8 mouse cellular contexts compared by ENCODE assay signal in the genomic region with DNA sequence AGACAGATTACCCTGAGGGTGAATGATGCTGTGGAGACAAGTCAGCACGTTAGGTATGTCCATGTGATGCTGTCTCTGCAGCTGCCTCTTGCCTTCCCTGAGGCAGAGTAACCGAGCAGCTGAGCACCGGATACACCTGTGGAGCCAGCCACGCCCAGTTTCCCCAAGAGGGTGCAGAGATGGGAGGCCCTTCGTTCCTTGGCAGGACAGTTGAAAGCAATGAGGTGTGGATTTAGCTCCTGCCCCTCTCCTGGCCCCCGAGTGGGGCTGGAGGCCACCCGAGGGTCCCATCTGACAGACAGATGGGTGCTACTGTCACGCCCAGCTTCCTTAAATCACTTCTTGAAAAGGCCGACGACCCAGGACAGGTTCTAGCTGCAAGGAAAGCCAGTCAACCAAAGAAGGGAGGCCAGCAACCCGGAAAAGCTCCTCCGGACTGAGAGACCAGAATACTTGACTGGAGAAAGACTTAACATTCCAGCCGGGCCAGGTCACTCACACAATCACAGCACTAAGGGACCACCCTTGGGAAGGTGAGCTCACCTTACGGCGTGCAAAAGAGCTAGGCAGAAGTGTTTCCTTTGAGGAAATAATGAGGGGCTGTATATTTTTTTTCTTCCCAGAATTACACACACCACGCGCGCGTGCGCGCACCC. TPM values are rescaled to one million over a fixed set of nuclear protein-coding genes. Genes with fewer than 3 reads are reported as not detected.
A peak's percentile ranks its signal among the peaks of the same experiment; 100 is the strongest.
DNase-seq lines count a peak whose midpoint lies in the region; ATAC-seq lines count a peak whose summit lies in the region.
"Had no signal": no experiment of that assay in that cellular context is flagged by ENCODE, and none has a peak within 500 bp of the region (broad histone marks: within the 10 kb centered on the region; RNA-seq: fewer than 3 reads in every experiment).

No protein-coding gene starts in this region.

- peak overlapping the region; percentile 37 for H3K4me2 ChIP-seq in forebrain, embryonic 13.5 days
- H3K4me2 ChIP-seq in hindbrain, embryonic 15.5 days = peak overlapping the region; percentile 44
- H3K4me2 ChIP-seq in liver, embryonic 11.5 days = peak overlapping the region; percentile 53

- no peak overlapping the region for H3K4me3 ChIP-seq in forebrain, embryonic 13.5 days
- 0 out of 2 replicates have a peak overlapping the region, but pooled peaks have one; percentile 10 for H3K4me3 ChIP-seq in hindbrain, embryonic 15.5 days
- peak overlapping the region; percentile 12; the same call in 1 of the 2 replicates for H3K4me3 ChIP-seq in liver, embryonic 11.5 days (ENCODE audit: low read depth, low read length)
- H3K4me3 ChIP-seq: erythroblast, embryonic 14.5 days had no signal

- H3K36me3 ChIP-seq in forebrain, embryonic 13.5 days (ENCODE audit: poor library complexity, severe bottlenecking) = no peaks in the 10 kb centered on the region
- H3K36me3 ChIP-seq in hindbrain, embryonic 15.5 days = no peaks in the 10 kb centered on the region
- no peaks in the 10 kb centered on the region for H3K36me3 ChIP-seq in liver, embryonic 11.5 days (ENCODE audit: control insufficient read depth, insufficient read depth, low read length)

- peak; percentile 98 for ATAC-seq in activated CD4-positive, CD25-positive, alpha-beta regulatory T cell, adult 4 months
- ATAC-seq in forebrain, embryonic 13.5 days = no peak
- ATAC-seq in hindbrain, embryonic 15.5 days (ENCODE audit: low FRiP score, low read depth) = no peak
- ATAC-seq in liver, embryonic 11.5 days (replicated peaks; ENCODE audit: low FRiP score) = no peak

- WGBS in forebrain, embryonic 13.5 days = 19% methylated on average over 21 of the region's 21 CpGs
- 18% methylated on average over 20 of the region's 21 CpGs for WGBS in hindbrain, embryonic 15.5 days
- 8% methylated on average over 17 of the region's 21 CpGs for WGBS in liver, embryonic 11.5 days

- H3K9me3 ChIP-seq in forebrain, embryonic 13.5 days (replicated peaks) = no peaks in the 10 kb centered on the region
- H3K9me3 ChIP-seq in hindbrain, embryonic 15.5 days = no peaks in the 10 kb centered on the region
- no peaks in the 10 kb centered on the region for H3K9me3 ChIP-seq in liver, embryonic 11.5 days (ENCODE audit: control insufficient read depth, low read length)

- H3K4me1 ChIP-seq in forebrain, embryonic 13.5 days = peaks cover 6% of the 10 kb centered on the region; the same call in 1 of the 2 replicates
- H3K4me1 ChIP-seq in hindbrain, embryonic 15.5 days (replicated peaks) = peaks cover 6% of the 10 kb centered on the region; the same call in 1 of the 2 replicates
- H3K4me1 ChIP-seq in liver, embryonic 11.5 days (replicated peaks; ENCODE audit: control insufficient read depth, insufficient read depth, low read length) = peaks cover 9% of the 10 kb centered on the region; the same call in 1 of the 2 replicates

- no peak for DNase-seq in liver, embryonic 11.5 days (ENCODE audit: low spot score)
- peak; percentile 85 for DNase-seq in naive thymus-derived CD4-positive, alpha-beta T cell, adult 2 months (ENCODE audit: low read depth)
- DNase-seq in thymus, postnatal 4 days = peak; percentile 93
- no peak for DNase-seq in right cerebral cortex, adult 2 months (ENCODE audit: low spot score in 2 of 2)

- H3K9ac ChIP-seq in forebrain, embryonic 13.5 days = no peak overlapping the region
- no peak overlapping the region for H3K9ac ChIP-seq in hindbrain, embryonic 15.5 days
- H3K9ac ChIP-seq in liver, embryonic 11.5 days (ENCODE audit: low read depth, low read length) = no peak overlapping the region

- no peaks in the 10 kb centered on the region for H3K27me3 ChIP-seq in forebrain, embryonic 13.5 days
- H3K27me3 ChIP-seq in hindbrain, embryonic 15.5 days = no peaks in the 10 kb centered on the region; the same call in 1 of the 2 replicates
- H3K27me3 ChIP-seq in liver, embryonic 11.5 days (replicated peaks; ENCODE audit: control insufficient read depth, insufficient read depth, low read length) = peaks cover 8% of the 10 kb centered on the region; the same call in 1 of the 2 replicates

- H3K27ac ChIP-seq in forebrain, embryonic 13.5 days = no peak overlapping the region
- no peak overlapping the region for H3K27ac ChIP-seq in hindbrain, embryonic 15.5 days (replicated peaks)
- H3K27ac ChIP-seq in liver, embryonic 11.5 days (ENCODE audit: low read depth, low read length) = no peak overlapping the region

RNA-seq across cellular contexts. Expression of a gene that starts 10.4 kb away (rescaled TPM):
- 100 to 1,000 TPM; 393 to 404 TPM for polyA plus RNA-seq in activated CD4-positive, CD25-positive, alpha-beta regulatory T cell, adult 4 months (2017; shearing (Covaris generic))
- polyA plus RNA-seq in forebrain, embryonic 13.5 days (2015; fragmentation: Nextera tagmentation; extraction: Ambion mirVana) = 93.6 and 102 TPM in 2 replicates
- 29.3 and 33.9 TPM in 2 replicates for polyA plus RNA-seq in hindbrain, embryonic 15.5 days (2015; fragmentation: Nextera tagmentation; extraction: Ambion mirVana)
- 229 and 276 TPM in 2 replicates for polyA plus RNA-seq in liver, embryonic 11.5 days (2014; fragmentation: Nextera tagmentation; extraction: Ambion mirVana)

Comparison
In these comparisons a context has a peak if more than half of its experiments do, and no peak if none do; other contexts are left out.
1. DNase-seq: peak in naive thymus-derived CD4-positive, alpha-beta T cell, adult 2 months (single experiment) and thymus, postnatal 4 days (single experiment); none in liver, embryonic 11.5 days (single experiment) and right cerebral cortex, adult 2 months (0 of 2).
2. Peak in every context shown above with its lines, with median percentiles within 50 percentile points of each other: H3K4me2 ChIP-seq.